Mouse (Mus musculus): ENCODE results near the gene Agbl1.
A peak's percentile ranks its signal among the peaks of the same experiment; 100 is the strongest.
"Not testable (repeated sequence)": the region's sequence is repeated elsewhere in the genome, so short reads cannot be mapped to it uniquely, and the experiment has no call there.

The Agbl1 gene

DNA sequence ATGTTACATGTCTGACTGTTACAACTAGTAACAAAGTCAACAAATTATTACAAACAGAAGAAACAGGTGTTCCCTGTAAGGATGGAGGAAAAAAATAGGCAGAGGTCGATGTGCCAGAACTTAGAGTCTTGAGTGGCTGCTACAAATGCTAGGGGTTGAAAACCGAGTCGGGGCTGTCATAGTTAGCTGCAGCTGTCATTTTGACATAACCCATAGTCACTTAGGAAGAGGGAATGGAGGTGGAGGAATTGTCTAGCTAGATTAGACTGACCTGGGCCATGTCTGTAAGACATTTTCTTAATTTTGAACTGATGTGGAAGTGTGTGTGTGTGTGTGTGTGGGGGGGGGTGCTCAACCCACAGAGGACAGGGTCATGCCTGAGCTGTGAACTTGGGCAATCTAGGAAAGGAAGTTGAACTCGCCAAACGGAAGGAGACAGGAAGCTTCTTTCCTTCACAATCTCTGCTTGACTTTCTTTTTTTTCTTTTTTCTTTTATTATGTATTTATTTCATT lies 364.9 kb downstream of the Agbl1 start:
- DNase-seq (ENCODE audit: low spot score), result no peak

DNA sequence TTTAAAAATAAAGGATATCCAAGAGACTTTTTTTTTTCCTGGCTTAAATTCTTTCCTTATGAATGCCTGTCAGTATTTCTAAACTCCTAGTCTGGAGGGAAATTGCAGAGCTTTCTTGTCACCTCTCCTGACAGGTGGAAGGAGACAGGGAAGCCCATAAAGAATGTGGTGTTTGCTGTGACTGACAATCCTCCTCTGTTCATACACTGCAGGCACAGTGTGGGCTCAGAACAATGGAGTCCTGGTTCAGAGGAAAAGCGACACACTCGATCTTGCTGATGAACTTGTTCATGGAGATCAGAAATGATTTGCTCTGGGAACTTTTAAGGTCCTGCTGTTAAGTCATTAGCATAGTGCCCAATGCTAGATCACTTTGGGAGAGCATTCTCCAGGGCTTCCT lies 368.1 kb downstream of the Agbl1 start:
- DNase-seq (ENCODE audit: low spot score), result no peak

DNA sequence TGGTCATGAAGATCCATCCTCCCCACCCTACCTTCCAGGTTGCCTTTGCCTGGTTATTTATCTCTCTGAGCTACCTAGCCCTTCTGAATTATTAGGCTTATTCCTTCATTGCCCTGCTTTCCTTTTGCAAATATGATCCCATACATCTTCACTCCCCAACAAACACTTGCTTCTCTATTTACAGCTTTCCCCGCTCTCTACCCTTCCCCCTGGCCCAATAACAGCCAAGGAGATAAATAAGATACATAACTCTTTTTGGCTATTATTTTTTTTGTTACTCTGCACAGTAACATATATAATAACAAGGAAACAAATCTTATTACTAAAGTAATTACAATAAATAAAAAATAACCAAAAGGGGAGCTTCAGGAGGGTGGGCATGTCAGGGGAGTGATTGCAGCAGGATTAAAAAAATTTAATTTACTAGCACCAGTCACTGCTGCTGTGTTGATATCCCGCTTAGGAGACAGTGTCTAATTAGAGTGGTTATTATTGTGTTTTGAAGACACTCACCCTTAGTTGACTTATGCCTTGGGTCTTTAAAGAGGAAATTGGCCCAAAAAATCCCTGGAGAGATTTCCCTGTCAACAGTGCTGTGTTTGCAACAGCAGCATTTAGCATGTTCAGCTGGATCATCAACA lies 370.5 kb downstream of the Agbl1 start:
- DNase-seq (ENCODE audit: low spot score), result no peak

DNA sequence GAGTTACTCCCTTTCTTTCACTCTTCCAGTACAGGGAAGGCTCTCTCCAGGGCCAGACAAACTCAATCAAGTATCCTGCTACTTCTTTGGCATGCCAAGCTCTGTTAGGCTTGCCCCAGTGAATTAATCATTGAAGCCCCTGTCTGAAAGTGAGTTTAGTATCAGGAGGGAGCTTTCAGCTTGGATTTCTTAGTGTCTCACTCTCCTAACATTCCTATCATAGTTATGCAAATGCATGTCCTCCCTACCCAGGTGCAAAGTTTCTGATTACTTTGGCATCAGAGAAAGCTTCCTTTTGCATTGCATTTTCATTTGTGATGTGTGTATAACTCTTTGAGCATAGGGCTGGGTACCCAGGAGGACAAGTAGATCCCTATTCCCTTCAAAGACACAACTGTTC lies 399.8 kb downstream of the Agbl1 start:
- DNase-seq (ENCODE audit: low spot score), result no peak

DNA sequence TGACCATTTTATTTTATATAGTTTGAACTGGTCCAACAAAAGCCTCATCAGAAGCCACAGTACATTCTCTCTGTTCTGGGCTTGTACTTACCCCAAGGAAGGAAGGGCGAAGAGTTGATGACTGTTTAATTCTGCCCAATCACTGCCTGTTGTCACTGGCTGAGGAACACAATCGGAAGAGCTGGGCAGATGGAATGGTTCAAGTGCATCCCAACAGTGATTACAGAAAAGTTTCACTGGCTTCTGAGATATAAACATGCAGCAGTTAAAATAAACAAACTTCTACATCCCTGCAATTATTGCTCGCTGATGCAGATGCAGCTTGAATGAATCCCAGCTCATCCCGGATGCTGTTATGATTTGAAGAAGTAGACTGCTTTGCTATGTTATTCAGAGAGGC lies 421.3 kb downstream of the Agbl1 start:
- no peak for DNase-seq (ENCODE audit: low spot score)

DNA sequence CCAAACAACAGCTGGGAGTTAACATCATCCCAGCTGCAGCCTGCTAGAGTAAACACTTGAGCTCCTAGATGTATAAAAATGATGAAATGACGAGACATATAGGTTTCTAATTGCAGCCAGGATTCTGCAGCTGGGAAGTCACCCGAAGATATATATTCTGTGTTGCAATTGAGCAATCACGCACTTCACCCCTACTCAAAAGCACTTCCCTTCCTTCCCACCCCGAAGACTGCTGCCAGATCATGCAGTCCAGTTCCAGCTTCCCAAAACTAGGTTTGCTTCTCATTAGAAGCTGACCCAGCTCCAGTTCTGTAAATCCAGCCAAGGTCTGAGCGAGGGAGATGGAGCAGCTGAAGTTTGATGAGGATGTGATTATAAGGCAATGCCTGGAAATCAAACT lies 431.4 kb downstream of the Agbl1 start:
- DNase-seq (ENCODE audit: low spot score), result peak; percentile 20

DNA sequence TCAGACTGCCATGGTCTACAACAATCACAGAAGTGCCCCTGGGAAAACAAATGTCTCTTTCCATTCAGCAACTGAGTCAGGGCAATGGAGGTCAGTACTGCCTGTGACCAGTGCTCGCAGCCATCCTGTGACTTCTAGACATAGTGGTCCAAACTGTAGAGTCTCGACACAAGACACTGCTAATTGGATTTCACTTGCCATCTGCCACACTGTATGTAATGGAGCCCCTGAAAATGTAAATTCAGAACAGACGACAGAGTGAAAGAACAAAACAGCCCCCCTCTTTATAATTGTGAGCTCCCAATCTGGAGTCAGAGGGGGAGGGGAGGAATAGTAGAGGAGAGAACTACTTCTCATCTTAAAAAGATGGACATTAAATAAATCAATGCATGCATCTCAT lies 445.2 kb downstream of the Agbl1 start:
- no peak for DNase-seq (ENCODE audit: low spot score)

DNA sequence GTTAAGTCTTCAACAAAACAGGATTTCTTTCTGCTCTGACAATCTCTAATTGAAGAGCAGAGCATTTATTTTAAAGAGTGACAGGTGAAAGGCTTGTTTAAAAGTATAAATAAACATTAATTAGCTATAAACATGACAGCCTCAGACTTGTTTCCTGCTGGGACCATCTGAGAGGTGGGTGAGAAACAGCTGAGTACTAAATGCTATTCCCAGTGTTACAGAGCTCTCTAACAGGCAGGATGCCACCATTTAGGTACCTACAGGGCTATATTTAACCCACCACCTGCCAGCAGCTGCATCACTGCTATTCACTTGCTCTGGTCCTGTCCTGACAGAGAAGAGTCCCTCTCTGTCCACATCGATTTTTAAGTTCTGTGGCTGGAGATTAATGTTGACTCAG lies 471.5 kb downstream of the Agbl1 start:
- DNase-seq (ENCODE audit: low spot score), result no peak

DNA sequence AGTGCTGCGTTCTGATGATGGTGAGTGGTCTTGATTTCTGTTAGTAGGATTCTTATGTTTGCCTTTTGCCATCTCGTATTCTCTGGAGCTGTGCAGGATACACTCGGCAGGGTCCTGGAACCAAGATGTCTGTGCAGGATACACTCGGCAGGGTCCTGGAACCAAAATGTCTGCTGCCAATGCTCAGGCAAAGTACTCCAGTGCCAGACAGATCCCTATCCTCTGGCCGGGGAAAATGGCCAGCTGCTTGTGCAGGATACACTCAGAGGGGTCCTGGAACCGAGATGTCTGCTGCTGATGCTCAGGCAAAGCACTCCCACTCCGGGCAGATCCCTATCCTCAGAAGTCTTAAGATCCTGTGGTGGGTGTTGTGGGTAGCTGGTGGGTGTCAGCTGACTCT lies 502.5 kb downstream of the Agbl1 start:
- DNase-seq (ENCODE audit: low spot score), result not testable (repeated sequence)

DNA sequence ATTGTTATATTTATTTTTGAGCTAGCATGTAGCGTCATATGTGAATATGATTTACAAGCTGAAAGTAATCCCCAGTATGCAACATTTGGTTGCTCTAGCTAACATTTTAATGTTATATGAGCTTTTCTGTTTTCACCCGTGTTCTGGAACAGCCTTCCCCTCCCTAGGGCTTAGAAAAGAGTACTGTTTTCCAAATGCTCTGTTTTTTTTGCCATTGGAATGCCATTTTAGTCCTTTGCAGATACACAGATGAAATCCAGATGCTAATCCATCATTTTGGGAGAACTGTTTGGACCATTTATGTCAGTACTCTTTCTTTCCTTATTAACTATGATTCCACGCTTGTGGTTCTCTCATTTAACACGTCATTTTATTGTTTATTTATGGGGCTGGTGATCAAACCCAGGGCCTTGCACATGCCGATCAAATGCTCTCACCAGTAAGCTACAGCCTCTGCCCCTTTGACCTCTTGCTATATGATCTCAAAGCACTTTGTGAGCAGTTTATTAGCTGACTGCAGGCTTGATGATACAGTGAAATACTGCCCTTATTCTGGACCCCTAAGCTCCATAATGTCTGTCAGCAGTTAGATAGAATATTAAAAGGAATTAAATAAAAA lies 547.7 kb downstream of the Agbl1 start:
- no peak for DNase-seq (ENCODE audit: low spot score)

DNA sequence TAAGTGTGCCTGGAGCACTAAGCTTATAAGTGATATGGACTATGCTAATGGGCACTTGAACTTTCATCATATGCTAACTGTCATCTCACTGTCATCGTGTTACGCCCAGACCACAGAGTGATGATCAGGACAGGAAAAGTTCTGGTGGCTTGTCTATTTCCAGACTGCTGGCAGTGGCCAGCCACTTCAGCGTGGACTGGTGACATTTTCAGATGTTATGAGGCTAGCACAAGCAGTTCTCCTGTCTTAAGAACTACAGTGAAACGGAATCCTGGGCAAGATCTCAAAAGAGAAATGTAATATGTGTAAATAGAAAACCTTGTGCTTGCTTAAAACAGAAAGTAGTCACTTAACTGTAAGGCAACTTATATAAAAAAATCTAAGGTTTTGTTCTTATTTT lies 550.8 kb downstream of the Agbl1 start:
- DNase-seq (ENCODE audit: low spot score), result no peak

DNA sequence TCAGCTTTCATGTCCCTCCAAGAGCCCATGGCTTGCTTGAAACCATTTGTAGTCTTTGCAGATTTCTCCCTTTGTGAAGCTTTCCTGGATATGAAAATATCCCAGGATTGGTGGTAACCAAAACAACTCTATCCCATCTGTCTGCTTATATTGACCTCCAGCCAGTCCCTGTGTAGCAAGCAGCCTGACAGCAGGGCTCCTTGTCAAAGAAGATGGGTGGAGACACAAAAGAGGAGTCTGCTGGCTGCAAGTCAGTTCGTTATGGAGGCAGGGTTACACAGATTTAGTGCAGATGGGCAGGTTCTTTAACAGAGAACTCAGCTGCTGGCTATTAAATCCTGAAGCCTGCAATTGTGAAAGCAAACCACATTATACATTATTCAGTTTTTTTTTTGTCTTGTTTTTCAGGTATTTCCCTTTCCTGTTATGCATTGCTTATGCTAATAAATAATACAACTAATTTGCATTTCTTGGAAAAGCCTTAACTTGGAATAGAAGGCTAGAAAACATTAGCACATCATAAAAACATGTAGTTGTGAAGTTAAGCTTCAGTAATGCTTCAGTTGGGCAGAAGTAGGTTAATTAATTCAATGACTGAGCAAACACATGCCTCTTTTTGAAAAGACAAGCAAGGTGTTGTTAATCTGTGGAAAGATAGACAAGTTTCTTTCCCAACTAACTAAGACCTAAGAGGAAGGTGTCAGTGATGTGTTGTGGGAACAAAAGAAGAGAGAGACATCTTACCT lies 559.0 kb downstream of the Agbl1 start:
- DNase-seq (ENCODE audit: low spot score), result peak; percentile 6

DNA sequence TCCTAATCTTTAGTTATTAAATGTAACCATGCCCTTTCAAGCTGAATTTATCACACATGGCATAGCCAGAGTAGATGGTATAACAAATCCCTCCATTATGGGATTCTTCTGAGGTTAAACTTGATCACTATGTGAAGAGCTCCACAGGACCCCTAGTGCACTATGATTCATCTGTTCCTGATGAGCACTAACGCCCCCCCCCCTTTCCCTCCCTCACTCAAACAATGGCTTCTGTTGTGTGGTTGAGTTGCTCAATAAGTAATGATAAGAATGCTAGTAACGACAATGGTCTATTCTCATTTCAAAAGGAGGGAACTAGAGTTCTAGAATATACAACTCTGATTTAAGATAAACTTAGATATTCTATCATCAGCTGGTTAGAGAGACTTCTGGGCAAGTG lies 560.4 kb downstream of the Agbl1 start:
- no peak for DNase-seq (ENCODE audit: low spot score)

DNA sequence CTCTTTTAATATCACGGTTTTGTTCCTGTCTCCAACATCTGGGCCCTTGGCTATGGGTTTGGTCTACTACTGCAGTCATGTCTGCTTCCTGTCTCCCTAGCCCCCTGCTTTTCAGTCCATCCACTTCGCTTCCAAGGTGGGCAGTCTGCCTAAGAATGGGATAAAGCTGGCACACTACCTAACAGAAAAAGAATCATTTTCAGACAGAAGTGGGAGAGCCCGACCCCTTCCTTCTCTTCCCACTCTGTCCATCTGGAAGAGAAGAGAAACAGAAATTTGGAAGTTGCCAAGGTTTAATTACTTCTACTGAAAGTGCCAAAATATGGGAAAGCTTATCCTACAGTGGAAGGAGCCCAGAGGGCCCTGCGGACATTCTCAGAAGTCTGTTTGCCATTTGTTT lies 561.6 kb downstream of the Agbl1 start:
- DNase-seq (ENCODE audit: low spot score), result no peak

DNA sequence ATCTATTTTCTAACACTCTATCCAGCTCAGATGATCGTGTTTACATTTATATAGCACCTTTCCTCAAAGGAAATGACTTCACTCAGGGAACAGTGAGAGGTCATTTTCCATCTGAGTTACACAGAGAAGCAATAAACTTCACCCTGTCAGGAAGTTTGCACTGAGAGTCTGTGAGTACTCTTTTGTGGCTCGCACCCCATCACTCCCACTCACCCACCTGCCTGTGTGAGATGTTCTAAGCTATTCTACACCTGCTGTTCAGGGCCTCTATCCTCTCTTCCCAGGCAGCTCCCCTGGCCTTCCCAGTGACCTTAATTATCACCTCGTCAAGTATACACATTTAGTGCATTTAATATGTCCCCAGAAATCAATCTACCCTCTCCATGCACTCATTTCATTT lies 580.3 kb downstream of the Agbl1 start:
- DNase-seq (ENCODE audit: low spot score), result no peak

DNA sequence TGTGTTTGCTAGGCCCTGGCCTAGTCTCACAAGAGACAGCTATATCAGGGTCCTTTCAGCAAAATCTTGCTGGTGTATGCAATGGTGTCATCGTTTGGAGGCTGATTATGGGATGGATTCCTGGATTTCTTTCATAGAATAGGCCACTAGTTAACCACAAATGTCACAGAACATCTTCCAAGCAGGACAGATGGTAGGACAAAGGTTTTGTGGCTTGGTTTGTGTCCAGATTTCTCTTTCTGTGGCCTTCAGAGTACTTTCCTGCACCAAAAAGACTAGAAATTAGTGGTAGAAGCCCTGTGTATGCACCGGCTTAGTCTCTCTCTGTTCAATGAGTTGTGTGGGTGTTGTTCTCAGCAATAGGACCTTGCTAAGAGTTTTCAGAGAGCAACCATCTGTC lies 590.9 kb downstream of the Agbl1 start:
- DNase-seq (ENCODE audit: low spot score), result no peak

DNA sequence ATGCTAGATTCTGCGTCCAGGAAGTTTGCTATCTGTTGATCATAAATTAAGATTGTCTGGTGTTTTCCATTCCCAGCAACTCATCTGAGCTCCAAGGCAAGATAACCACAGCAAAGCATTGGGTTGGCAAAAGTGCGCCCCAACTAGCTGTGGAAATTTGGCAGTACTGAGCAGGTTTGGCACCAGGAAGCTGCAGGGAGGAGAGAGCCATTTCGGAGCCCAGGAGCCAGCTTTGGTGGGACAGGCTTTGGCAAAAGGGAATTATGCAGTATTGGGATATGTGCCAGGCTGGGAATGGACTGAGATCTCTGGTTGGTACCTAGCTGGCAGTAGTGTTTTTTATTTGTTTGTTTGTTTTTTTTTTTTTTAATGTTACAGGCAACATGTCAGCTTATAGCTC lies 612.5 kb downstream of the Agbl1 start:
- DNase-seq (ENCODE audit: low spot score), result no peak

DNA sequence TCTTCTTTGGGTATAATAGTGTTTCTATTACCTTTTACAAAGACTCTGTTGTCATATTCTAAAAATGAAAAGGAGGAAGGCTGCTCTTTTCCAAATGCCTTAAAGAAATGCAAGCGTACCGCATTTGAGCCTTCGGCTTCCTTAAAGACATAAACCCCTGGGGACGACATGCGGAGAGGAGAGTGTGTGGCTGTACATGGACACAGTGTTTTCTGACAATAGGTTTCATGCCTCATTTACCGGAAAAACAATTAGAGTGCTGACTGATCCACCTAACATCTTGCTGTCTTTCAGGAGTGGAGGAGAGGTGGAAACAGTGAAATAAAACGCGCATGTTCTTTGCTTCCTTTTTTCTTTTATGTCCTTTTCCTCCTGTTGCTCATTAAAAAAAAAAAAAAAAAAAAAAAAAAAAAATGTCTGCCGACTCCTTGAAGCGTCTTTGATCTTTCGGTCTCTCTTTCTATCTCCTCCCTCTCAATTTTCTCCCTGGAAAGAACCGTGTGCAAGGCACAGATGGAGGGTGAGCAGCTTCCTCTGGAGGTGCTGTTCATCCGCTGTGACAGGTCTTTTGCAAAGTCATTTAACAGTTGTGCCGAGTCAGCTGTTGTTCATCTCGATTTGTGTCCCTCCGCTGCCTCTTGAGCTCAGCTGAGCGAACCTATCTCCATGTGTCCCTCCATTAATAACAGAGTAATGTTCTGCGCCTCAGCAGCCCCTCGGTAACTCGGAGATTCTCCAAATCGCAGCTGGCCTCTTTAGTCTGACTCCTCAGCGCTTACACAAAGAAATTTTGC lies 659.9 kb downstream of the Agbl1 start:
- DNase-seq (ENCODE audit: low spot score), result no peak

DNA sequence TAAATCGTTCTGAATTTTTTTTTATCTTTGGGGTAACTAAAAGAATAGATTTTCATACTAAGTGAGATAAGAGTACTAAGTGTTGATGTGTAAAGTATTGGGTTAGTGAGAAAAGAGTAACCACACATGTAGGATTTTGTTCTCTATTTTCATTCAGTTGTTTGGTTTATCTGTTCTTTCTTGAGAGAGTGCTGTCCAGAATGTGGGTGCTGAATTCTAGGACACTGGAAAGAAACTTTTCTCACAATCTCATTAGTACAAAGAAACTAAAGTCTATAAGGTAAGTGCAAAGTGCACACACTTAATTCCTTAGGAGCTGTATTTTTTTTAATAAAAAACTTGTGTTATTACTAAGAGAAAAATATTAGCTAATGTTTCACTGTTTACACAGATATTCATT lies 674.4 kb downstream of the Agbl1 start:
- no peak for DNase-seq (ENCODE audit: low spot score)

DNA sequence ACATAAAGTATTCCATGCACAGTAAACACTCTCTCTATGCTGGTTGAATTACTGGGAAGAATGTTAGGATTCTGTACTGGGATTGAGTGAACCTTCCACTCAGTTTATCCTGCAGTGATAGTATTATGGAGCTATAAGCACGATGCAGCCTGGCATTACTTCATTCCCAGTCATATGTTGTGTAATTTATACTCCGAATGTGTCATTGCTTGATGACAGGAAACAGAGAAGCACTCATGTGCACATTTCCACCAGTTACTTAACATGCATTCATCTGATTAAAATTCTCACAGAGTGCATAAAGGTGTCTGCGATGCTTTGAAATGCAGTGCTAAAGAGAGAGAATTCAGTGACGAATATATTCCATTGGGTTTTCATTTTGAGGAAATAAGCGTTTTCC lies 682.0 kb downstream of the Agbl1 start:
- no peak for DNase-seq (ENCODE audit: low spot score)

DNA sequence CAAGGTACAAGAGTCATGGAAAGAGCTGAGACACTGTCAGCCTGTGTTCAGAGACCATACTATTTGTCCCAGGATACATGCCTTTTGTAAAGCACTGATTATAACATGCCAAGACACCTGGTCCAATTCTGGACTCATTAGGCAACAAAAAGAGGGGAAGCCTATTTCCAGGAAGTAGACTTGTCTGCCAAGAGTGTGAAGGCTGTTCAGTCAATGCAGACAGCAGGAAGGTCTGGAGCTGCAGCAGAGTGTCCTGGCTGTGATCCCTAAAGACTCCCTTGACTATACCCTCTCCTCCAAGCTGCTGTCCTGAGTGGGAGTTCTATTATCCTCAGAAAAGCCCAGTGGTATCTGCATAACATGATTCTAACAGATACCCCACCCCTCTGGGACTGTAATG lies 689.2 kb downstream of the Agbl1 start:
- DNase-seq (ENCODE audit: low spot score), result no peak

DNA sequence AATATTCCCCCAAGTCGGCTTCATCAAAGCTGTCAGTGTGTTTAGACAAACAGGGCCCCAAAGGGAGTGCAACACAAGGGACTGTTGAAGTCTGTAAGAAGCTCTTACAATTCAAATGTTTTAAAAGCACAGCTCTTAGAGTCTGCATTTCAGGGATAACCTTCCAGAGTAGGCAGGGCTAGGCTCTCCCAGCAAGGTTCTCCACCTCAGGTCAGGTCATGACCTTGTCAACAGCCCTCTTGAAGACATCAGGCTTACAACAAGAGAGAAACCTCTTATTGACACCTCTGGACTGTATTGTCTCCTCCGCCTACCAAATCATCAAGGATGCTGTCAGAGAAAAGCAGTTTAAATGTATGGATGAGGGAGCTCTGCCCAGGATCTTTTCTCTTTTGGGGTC lies 692.0 kb downstream of the Agbl1 start:
- no peak for DNase-seq (ENCODE audit: low spot score)

DNA sequence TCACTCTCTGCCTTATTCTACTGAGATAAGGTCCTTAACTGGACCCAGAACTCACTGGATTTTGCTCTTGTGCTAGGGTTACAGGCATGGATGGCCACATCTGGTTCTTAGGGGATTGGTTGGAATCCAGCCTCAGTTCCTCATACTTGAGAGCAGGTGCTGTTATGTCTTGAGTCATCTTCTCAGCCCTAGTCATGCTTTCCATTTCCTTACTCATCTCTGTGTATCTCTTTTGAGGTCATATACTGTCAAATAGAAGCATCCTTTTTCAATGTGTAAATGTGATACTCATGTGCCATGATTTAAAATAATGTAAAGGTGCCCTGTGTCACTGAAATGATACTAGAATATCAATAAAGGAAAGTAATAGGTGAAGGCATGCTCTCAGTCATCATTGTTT lies 705.5 kb downstream of the Agbl1 start:
- no peak for DNase-seq (ENCODE audit: low spot score)

All from urinary bladder, postnatal 14 days (tissue).